Mouse (Mus musculus): ENCODE results near the gene Icmt. TPM values are rescaled to one million over a fixed set of nuclear protein-coding genes. Genes with fewer than 3 reads are reported as not detected.

The Icmt gene
- 22.0 and 25.8 TPM in 2 replicates for polyA plus RNA-seq (2014; fragmentation: Nextera tagmentation; extraction: Ambion mirVana)

DNA sequence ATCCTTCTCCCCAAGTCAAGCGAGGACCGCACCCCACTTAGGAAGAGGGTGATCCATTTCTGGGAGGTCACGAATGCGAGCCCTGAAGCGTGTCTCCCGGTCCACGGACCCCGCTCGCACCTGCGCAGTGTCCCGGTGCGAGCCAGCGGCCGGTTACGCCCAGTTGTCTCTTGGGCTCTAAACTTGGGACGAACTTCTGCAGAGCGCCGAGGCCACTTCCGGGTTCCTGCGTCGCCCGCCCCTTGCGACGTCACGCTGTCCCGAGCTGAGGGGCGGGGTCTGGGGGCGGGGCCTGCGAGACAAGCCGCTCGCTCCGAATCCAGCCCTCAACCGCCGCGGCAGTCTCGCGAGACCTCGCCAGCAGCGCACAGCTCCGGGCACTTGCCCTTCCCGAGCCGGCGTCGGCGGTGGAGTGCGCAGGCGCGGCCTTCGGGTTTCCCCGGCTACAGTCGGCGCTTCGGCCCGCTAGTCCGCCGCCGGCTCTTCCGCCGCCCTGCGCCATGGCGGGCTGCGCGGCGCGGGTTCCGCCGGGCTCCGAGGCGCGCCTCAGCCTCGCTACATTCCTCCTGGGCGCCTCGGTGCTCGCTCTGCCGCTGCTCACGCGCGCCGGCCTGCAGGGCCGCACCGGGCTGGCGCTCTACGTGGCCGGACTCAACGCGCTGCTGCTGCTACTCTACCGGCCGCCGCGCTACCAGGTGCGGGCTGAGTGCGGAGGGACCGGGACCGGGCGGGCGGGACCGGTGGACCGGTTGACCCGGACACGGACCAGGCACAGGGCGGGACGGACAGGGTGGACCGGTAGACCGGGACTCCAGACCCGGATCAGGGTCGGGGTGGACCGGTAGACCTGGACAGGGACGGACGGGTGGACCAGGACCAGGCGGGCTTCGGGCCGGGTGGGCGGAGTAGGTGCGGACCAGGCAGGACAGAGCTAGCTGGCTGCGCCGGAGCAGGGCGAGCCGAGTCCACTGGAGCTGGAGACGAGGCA, at the start of gene Icmt:
Icmt (plus strand) TSS at position 354 of the 988 bp plus-strand sequence.
- Histone ChIP-seq H3K4me1 (replicated peaks; ENCODE audit: control insufficient read depth, insufficient read depth, low read length) (peaks cover 15% of the 10 kb centered on the region), H3K4me2 (ENCODE audit: low read length) (peak within 1 kb of the TSS; percentile 65), H3K36me3 (ENCODE audit: control insufficient read depth, insufficient read depth, low read length) (peaks cover 17% of the 10 kb centered on the region), H3K9ac (ENCODE audit: low read length) (peak within 1 kb of the TSS; percentile 89), H3K27me3 (replicated peaks; ENCODE audit: control insufficient read depth, insufficient read depth, low read length) (peaks cover 9% of the 10 kb centered on the region), H3K9me3 (ENCODE audit: control insufficient read depth, low read length) (no peaks in the 10 kb centered on the region), H3K4me3 (ENCODE audit: low read depth, low read length) (peak within 1 kb of the TSS; percentile 95), H3K27ac (ENCODE audit: low read depth) (peak within 1 kb of the TSS; percentile 59)
- under 1% methylated on average over 103 of the region's 119 CpGs for WGBS
- peak; percentile 96 for ATAC-seq (replicated peaks; ENCODE audit: low FRiP score, low TSS enrichment, low read depth)
- DNase-seq (ENCODE audit: low spot score): peak; percentile 98

DNA sequence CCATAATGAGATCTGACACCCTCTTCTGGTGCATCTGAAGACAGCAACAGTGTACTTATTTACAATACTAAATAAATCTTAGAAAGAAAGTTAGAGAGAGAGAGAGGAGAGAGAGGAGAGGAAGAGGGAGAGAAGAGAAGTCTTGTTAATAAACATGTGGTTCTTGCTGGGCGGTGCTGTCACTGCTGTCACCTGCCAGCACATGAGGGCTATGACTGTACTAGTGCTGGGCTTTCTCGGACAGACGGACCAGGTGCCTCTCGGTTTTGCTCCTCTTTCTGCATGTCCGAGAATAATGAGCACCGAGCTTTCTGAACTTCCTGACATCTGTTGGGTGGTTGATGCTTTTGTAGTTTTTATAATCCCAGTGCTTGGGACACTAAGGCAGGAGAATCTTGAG, 46.4 kb upstream of the Icmt start:
- Histone ChIP-seq H3K4me3 (ENCODE audit: low read depth, low read length) (no peak overlapping the region), H3K9me3 (ENCODE audit: control insufficient read depth, low read length) (no peaks in the 10 kb centered on the region), H3K4me2 (ENCODE audit: low read length) (no peak overlapping the region), H3K27me3 (replicated peaks; ENCODE audit: control insufficient read depth, insufficient read depth, low read length) (no peaks in the 10 kb centered on the region), H3K4me1 (replicated peaks; ENCODE audit: control insufficient read depth, insufficient read depth, low read length) (no peaks in the 10 kb centered on the region), H3K27ac (ENCODE audit: low read depth) (no peak overlapping the region), H3K9ac (ENCODE audit: low read length) (no peak overlapping the region), H3K36me3 (ENCODE audit: control insufficient read depth, insufficient read depth, low read length) (peaks cover 10% of the 10 kb centered on the region; the same call in 1 of the 2 replicates)
- ATAC-seq (replicated peaks; ENCODE audit: low FRiP score, low TSS enrichment, low read depth) (no peak), DNase-seq (ENCODE audit: low spot score) (no peak)
- 79% methylated on average over 6 of the region's 6 CpGs for WGBS

DNA sequence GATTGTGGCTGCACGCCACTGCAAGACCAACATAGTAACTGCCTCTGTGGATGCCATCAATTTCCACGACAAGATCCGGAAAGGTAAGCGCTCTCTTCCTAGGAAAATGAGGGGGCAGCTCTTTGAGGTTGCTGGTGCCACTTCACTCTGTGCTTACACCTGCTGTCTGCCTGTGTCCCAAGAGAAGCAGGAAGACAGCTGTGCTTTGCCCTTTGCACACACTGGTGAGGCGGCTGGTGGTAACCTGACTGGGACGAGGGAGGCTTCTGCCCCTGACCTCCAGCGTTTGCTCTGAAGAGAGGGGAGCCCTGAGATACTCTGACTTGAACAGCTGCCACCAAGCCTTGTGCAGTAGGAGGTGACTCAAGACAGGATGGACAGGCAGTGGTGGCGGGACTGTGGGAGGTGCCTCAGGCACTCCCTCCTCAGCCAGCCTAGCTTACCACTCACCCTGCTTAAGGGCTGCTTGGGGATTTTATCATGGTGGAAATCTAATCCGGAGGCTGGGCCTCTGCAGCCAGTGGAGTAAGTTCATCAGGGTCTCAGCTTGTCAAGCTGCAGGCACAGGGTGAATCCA, 43.8 kb upstream of the Icmt start:
- no peak overlapping the region for H3K9ac ChIP-seq (ENCODE audit: low read length)
- H3K36me3 ChIP-seq (ENCODE audit: control insufficient read depth, insufficient read depth, low read length): peaks cover 10% of the 10 kb centered on the region; the same call in 1 of the 2 replicates
- H3K9me3 ChIP-seq (ENCODE audit: control insufficient read depth, low read length): no peaks in the 10 kb centered on the region
- DNase-seq (ENCODE audit: low spot score) (no peak), ATAC-seq (replicated peaks; ENCODE audit: low FRiP score, low TSS enrichment, low read depth) (no peak)
- no peaks in the 10 kb centered on the region for H3K27me3 ChIP-seq (replicated peaks; ENCODE audit: control insufficient read depth, insufficient read depth, low read length)
- H3K4me3 ChIP-seq (ENCODE audit: low read depth, low read length): no peak overlapping the region
- no peaks in the 10 kb centered on the region for H3K4me1 ChIP-seq (replicated peaks; ENCODE audit: control insufficient read depth, insufficient read depth, low read length)
- WGBS: 62% methylated on average over 9 of the region's 9 CpGs
- H3K27ac ChIP-seq (ENCODE audit: low read depth): no peak overlapping the region
- no peak overlapping the region for H3K4me2 ChIP-seq (ENCODE audit: low read length)

DNA sequence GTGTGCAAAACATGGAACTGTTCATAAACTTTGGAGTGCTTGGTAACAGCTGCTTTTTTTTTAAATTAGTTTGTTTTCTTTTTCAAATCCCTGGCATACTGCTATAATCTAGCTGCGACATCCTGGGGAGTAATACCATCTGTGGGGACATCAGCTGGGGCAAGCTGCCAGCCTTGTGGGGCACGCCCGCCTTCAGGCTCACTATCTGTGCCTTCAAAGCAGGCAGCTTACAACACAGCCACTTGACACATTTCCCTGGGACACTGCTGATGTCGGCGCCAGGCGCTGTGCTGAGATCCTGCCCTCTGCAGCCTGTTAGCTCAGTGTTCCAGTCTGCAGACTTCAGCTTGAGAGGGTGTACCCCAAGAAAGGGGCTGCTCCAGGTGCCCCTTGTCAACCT, 40.0 kb upstream of the Icmt start:
- Histone ChIP-seq H3K36me3 (ENCODE audit: control insufficient read depth, insufficient read depth, low read length) (peaks cover 17% of the 10 kb centered on the region), H3K4me2 (ENCODE audit: low read length) (no peak overlapping the region), H3K9ac (ENCODE audit: low read length) (no peak overlapping the region), H3K9me3 (ENCODE audit: control insufficient read depth, low read length) (no peaks in the 10 kb centered on the region), H3K4me1 (replicated peaks; ENCODE audit: control insufficient read depth, insufficient read depth, low read length) (no peaks in the 10 kb centered on the region), H3K27me3 (replicated peaks; ENCODE audit: control insufficient read depth, insufficient read depth, low read length) (no peaks in the 10 kb centered on the region), H3K4me3 (ENCODE audit: low read depth, low read length) (no peak overlapping the region), H3K27ac (ENCODE audit: low read depth) (no peak overlapping the region)
- ATAC-seq (replicated peaks; ENCODE audit: low FRiP score, low TSS enrichment, low read depth) (no peak), DNase-seq (ENCODE audit: low spot score) (no peak)
- 46% methylated on average over 6 of the region's 6 CpGs for WGBS

DNA sequence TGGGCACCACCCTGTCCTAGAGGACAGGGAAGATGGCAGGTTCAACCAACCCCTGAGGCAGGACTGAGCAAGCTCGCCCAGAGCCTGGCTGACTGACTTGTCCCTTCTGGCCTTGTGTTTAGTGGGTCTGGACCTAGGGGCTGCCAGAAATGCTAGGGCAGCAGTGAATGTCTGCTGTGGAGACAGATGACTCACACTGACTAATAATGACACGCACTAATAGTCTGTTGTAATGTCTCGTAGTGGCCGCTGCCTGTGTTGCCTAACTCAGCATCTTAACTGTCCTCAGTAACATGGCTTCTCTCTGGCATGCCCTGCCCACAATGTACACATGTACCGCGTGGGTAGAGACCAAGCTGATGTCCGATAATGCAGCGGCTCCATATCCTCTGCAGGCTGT, 36.6 kb upstream of the Icmt start:
- Histone ChIP-seq H3K27me3 (replicated peaks; ENCODE audit: control insufficient read depth, insufficient read depth, low read length) (no peaks in the 10 kb centered on the region), H3K36me3 (ENCODE audit: control insufficient read depth, insufficient read depth, low read length) (peaks cover 7% of the 10 kb centered on the region; the same call in 1 of the 2 replicates), H3K4me1 (replicated peaks; ENCODE audit: control insufficient read depth, insufficient read depth, low read length) (no peaks in the 10 kb centered on the region), H3K27ac (ENCODE audit: low read depth) (no peak overlapping the region), H3K9ac (ENCODE audit: low read length) (no peak overlapping the region), H3K4me3 (ENCODE audit: low read depth, low read length) (no peak overlapping the region), H3K9me3 (ENCODE audit: control insufficient read depth, low read length) (no peaks in the 10 kb centered on the region), H3K4me2 (ENCODE audit: low read length) (no peak overlapping the region)
- ATAC-seq (replicated peaks; ENCODE audit: low FRiP score, low TSS enrichment, low read depth): no peak
- WGBS: 93% methylated on average over 8 of the region's 8 CpGs
- no peak for DNase-seq (ENCODE audit: low spot score)

DNA sequence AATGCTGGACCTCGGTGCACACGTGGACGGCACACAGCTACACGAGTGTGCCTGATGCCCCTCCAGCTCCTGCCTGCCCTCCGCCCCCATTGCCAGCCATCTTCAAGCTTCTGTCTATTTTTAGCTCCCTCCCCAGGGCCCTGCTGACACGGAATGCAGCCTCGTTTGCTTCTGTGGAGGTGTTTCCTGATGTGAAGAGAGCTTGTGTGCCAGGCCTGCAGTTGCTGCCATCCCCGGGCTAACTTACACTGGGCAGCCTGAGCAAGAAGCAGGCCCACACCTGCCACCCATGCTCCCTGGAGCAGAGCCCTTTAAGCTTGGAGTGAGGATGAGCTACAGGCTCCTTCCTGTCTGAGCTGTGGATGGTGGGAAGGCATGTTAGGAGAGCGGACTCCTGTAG, 34.8 kb upstream of the Icmt start:
- no peak for DNase-seq (ENCODE audit: low spot score)
- Histone ChIP-seq H3K4me1 (replicated peaks; ENCODE audit: control insufficient read depth, insufficient read depth, low read length) (no peaks in the 10 kb centered on the region), H3K9me3 (ENCODE audit: control insufficient read depth, low read length) (no peaks in the 10 kb centered on the region), H3K27ac (ENCODE audit: low read depth) (no peak overlapping the region), H3K9ac (ENCODE audit: low read length) (no peak overlapping the region), H3K27me3 (replicated peaks; ENCODE audit: control insufficient read depth, insufficient read depth, low read length) (no peaks in the 10 kb centered on the region), H3K4me3 (ENCODE audit: low read depth, low read length) (no peak overlapping the region), H3K36me3 (ENCODE audit: control insufficient read depth, insufficient read depth, low read length) (peaks cover 7% of the 10 kb centered on the region; the same call in 1 of the 2 replicates), H3K4me2 (ENCODE audit: low read length) (no peak overlapping the region)
- WGBS: 63% methylated on average over 9 of the region's 9 CpGs
- no peak for ATAC-seq (replicated peaks; ENCODE audit: low FRiP score, low TSS enrichment, low read depth)

DNA sequence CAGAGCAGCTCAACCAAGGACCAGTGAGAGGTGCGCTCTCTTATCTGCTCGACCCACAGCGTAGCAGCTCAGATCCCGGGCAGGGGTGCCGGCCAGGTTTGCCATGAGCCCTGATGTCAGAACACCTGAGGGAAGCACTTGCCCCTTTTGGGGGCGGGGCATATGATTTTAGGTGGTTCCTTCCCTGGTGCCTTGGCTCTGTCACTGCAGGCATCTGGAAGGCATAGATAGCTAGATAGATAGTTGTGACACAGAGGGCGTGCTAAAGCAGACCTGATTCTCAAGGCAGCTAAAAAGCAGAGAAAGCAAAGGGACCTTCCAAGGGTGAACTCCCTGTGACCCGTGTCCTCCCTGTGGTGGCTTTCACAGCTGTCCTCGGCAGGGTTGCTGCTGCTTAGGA, 33.9 kb upstream of the Icmt start:
- Histone ChIP-seq H3K27ac (ENCODE audit: low read depth) (no peak overlapping the region), H3K27me3 (replicated peaks; ENCODE audit: control insufficient read depth, insufficient read depth, low read length) (no peaks in the 10 kb centered on the region), H3K36me3 (ENCODE audit: control insufficient read depth, insufficient read depth, low read length) (peaks cover 7% of the 10 kb centered on the region; the same call in 1 of the 2 replicates), H3K4me1 (replicated peaks; ENCODE audit: control insufficient read depth, insufficient read depth, low read length) (no peaks in the 10 kb centered on the region), H3K4me3 (ENCODE audit: low read depth, low read length) (no peak overlapping the region), H3K4me2 (ENCODE audit: low read length) (no peak overlapping the region), H3K9me3 (ENCODE audit: control insufficient read depth, low read length) (no peaks in the 10 kb centered on the region), H3K9ac (ENCODE audit: low read length) (no peak overlapping the region)
- no peak for ATAC-seq (replicated peaks; ENCODE audit: low FRiP score, low TSS enrichment, low read depth)
- no peak for DNase-seq (ENCODE audit: low spot score)
- 67% methylated on average over 9 of the region's 9 CpGs for WGBS

DNA sequence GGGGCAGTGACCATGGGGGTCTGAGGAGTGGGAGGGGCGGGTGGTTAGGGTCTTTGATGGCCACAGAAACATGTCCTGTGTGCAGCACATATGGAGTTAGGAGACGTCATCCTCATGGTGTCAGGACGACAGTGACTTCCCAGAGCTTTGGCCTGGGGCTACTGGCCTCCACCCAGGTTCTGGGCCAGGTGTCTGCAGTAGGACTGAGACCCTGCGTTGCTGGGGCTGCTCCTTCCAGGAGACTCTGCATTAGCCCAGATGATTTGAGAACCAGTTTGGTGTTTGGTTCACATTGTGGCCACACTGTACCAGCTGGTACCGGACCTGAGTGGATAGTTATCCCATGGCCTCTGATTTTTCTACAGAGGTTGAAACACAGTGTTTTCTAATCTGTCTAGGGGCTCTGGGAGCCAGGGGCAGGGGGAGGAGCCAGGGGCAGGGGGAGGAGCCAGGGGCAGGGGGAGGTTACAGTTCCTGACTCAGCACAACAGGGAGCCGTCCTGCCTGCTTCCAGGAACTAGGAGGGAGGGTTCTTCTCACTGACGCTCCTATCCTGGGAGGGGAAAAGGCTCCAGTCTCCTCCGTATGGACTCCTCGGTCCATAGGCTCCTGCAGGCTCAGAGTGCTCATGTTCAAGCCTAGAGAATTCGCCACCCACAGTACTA, 33.4 kb upstream of the Icmt start:
- DNase-seq (ENCODE audit: low spot score): no peak
- H3K4me3 ChIP-seq (ENCODE audit: low read depth, low read length): no peak overlapping the region
- H3K27ac ChIP-seq (ENCODE audit: low read depth): no peak overlapping the region
- no peaks in the 10 kb centered on the region for H3K9me3 ChIP-seq (ENCODE audit: control insufficient read depth, low read length)
- no peaks in the 10 kb centered on the region for H3K27me3 ChIP-seq (replicated peaks; ENCODE audit: control insufficient read depth, insufficient read depth, low read length)
- H3K4me1 ChIP-seq (replicated peaks; ENCODE audit: control insufficient read depth, insufficient read depth, low read length): no peaks in the 10 kb centered on the region
- H3K9ac ChIP-seq (ENCODE audit: low read length): no peak overlapping the region
- ATAC-seq (replicated peaks; ENCODE audit: low FRiP score, low TSS enrichment, low read depth): peak; percentile 47; the same call in 1 of the 2 replicates
- WGBS: 42% methylated on average over 10 of the region's 10 CpGs
- H3K4me2 ChIP-seq (ENCODE audit: low read length): no peak overlapping the region
- H3K36me3 ChIP-seq (ENCODE audit: control insufficient read depth, insufficient read depth, low read length): peaks cover 7% of the 10 kb centered on the region; the same call in 1 of the 2 replicates
